Mouse (Mus musculus) brain, embryonic 14.5 days (tissue): ENCODE measurements around the gene Nmnat3. TPM values are rescaled to one million over a fixed set of nuclear protein-coding genes. Genes with fewer than 3 reads are reported as not detected.

Experiments used
- DNase-seq: peaks from one replicate; pipeline ENCODE4 v3.0.0-alpha.2; 2011; ENCODE audit warnings: low read depth
- CTCF ChIP-seq: fragments of 200-500 bp; IDR thresholded peaks from 2 replicates; pipeline ENCODE4 v1.5.1; 2012; ENCODE audit warnings: inconsistent platforms, mild to moderate bottlenecking, moderate library complexity, borderline replicate concordance; ENCODE audit not compliant: insufficient read depth, insufficient read length; ENCODE audit errors: extremely low read depth
- POLR2A ChIP-seq: fragments of 200-500 bp; IDR thresholded peaks from 2 replicates; pipeline ENCODE4 v1.6.1; 2012; ENCODE audit warnings: mild to moderate bottlenecking, inconsistent platforms, borderline replicate concordance; ENCODE audit not compliant: poor library complexity, insufficient read depth, insufficient read length, severe bottlenecking; ENCODE audit errors: extremely low read depth
- polyA plus RNA-seq: library from polyadenylated mRNA; depleted of rRNA; stranded (reverse); fragments of >200 nt; gene quantifications from 2 replicates; pipeline ENCODE4 v1.2.3, GENCODE M21; 2012; rRNA removed

Gene Nmnat3
- polyA plus RNA-seq, 1 experiment, result 1.1 TPM

DNA sequence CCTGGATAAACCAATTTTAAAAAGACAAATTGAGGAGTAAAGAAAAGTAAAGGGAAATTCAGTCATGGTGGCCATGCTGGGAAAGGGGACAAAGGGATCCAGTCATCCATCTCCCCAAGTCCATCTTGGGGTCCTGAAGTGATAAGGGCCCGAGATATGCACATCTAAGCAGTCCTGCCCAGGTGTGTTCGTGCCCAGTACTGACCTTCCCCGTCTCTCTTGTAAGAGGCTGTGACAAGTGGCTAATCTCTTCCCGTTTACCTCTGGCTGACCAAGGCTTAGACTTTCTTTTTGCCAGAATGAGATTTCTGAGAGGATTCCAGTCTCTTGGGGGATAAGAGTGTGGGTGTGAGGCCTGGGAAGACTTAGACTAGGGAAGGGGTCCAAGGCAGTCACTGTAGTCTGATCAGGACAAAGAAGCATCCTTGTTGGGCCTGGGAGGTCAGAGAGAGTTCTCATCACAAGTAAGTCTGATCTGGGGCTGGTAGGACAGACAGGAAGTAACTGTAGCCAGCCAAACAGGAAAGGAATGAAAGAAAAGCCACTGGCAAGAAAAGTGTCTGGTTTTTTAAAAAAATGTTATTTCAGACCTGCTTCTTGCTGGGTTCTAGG lies 140.8 kb downstream of the Nmnat3 start:
- TF ChIP-seq CTCF (no peak), POLR2A (no peak)
- DNase-seq, result no peak

DNA sequence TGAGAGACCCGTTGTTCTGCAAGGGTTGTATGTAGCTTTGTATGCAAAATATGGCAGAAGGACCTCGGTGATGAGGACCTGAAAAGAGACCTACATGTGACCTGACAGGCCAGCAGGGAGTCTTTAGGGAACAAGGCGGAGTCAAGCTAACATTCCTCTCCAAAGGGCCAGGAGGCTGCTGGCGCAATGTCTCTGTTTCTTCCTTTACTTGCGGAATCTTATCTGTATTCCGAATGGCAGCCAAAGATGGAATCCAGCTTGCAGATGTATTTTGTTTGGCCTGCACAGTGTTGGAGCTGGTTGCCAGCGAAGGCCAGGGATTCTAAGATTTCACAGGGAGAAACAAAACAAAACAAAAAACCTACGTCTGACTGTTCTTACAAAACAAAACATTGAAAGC lies 141.5 kb downstream of the Nmnat3 start:
- no peak for DNase-seq
- TF ChIP-seq CTCF (no peak), POLR2A (no peak)

DNA sequence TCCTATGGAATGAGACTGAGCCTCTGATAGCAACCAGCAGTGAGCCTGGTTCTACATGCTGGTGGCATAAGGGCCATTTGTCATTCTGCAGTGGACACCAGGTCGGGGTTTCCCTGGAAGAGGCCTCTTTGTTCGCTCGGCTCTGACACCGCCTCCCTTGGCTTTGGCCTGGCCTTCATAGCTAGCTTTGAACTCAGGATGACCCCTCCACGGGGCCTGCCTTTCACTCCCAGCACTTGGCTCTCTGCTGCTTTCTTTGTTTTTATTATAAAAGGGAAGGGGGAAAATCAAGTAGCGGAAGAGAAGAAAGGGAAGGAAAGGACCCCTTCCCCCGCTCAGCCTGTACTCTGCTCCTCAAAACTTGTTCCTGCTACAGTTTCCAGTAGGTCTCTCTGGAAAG lies 142.6 kb downstream of the Nmnat3 start:
- peak; percentile 54 for DNase-seq
- TF ChIP-seq POLR2A (no peak), CTCF (no peak)

DNA sequence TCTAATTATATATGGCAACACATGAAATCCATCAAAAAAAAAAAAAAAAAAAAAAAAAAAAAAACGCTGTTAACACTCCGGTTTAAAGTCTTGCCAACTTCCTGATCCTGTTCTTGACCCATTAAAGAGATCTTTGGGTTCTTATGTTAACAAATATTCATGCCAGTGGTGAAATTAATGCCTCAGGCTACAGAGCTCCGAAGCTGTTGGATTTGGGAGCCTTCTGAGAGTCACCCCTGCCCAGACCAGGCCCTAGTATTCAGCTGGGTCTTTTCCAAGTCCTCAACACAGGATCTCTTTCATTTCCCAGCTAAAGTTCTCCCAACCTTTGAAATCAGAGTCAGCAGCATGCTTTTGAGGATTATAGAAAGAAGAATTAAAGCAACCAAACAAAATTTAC lies 143.3 kb downstream of the Nmnat3 start:
- TF ChIP-seq POLR2A, result no peak
- no peak for TF ChIP-seq CTCF
- DNase-seq, result no peak

DNA sequence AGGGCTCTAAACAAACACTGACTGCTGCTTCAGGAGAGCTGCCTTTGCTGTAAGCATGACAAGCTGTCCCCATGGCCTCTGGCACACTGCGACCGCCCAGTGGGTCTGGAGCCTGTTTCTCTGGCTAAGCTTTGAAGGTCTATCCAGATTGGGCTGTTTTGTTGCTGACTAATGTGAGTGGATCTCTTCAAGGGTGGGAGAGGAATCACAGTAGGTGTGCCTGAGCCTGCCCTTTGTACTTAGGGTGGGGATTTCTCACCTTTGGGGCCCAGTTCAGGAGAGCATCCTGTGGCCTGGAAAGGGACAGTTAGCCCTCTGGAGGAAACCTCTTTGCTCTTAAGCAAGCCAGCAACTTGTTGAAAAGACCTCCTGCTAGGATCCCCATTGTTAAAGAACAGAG lies 145.8 kb downstream of the Nmnat3 start:
- no peak for TF ChIP-seq POLR2A
- TF ChIP-seq CTCF, result no peak
- DNase-seq, result no peak

DNA sequence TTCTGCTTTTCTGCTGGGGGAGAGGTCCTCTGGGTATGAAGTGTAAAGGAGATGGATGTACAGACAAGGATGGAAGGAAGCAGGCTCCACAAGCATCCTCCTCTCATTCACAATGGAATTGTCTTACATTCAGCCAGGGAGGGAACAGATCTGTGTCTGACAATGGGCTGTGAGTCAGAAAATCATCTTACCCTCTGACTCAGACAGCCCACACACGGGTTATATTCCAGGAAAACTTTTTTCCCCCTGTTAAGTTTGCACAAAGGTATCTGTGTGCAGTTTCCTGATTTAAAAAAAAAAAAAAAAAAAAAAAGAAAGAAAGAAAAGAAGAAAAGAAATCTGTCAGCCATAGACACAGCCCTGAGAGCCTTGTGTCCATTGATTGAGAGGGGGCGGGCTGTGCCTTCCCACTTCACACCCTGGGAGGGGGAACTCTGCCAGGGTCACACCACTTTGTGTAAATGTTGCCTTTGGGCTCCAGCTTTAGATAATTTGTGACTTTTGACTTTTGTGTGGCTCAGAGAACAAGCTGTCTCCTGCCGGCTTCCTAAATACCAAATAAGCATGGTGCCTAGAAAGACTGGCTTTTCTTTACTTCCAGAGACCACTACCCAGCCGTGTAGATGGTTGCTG lies 146.8 kb downstream of the Nmnat3 start:
- no peak for DNase-seq
- TF ChIP-seq POLR2A (no peak), CTCF (no peak)

DNA sequence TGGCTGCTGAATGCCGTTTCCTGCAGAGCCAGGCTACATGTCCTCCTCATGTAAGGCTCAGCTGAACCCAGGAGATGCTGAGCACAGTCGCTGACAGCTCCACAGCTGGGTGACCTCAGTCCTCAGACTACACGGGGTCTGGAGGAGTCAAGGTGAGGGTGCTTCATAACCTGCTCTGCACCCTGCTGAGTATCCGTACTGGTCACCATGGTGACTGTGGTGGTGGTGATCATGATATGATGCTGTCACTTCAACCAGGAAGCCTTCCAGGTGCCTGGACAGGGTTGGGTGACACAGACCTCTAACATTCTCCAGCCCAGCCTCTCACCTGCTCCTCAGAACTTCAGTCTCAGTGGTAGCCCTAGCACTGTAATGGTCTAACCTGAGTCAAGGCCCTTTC lies 150.6 kb downstream of the Nmnat3 start:
- TF ChIP-seq CTCF (no peak), POLR2A (no peak)
- DNase-seq, result no peak

DNA sequence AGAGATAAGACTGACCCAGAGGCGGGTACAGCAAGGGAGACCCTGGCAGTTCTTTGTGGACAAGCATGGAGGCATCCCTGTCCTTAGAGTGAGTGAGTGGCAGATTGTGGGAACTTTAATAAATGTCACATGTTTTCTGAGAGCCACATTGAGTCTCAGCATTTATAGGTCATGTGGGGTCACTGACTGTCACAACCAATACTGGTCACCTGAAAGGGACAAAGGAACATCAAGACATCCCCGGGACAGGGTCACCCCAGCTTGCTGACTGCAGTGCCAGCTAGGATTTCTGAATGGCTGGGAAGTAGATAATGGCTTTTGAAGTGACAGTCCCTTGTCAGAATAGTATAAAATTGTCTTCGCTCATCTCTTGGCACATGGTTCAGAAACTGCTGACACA lies 151.9 kb downstream of the Nmnat3 start:
- TF ChIP-seq CTCF, result no peak
- TF ChIP-seq POLR2A, result no peak

DNA sequence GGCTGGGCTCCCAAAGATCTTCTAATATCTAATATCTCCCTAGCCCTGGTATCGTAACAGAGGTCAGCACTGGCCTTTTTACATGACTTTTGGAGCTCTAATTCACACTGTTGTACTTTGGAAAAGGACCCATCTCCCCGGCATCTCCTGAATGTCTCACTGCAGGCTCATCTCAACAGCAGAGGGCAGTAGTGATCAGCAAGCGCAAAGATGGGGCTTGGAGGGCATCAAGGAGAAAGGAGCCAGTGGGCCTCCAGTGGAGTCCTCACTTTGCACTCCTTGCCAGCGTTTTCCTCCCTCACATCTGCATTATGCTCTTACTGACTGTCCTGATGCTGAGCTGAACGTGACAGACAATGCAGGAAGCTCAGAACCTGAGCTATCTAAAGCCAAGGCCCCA lies 155.4 kb downstream of the Nmnat3 start:
- TF ChIP-seq POLR2A (no peak), CTCF (peak; percentile 73)
- DNase-seq, result peak; percentile 65

More for the DNA sequence above, 151.9 kb downstream of the Nmnat3 start:
- no peak for DNase-seq

DNA sequence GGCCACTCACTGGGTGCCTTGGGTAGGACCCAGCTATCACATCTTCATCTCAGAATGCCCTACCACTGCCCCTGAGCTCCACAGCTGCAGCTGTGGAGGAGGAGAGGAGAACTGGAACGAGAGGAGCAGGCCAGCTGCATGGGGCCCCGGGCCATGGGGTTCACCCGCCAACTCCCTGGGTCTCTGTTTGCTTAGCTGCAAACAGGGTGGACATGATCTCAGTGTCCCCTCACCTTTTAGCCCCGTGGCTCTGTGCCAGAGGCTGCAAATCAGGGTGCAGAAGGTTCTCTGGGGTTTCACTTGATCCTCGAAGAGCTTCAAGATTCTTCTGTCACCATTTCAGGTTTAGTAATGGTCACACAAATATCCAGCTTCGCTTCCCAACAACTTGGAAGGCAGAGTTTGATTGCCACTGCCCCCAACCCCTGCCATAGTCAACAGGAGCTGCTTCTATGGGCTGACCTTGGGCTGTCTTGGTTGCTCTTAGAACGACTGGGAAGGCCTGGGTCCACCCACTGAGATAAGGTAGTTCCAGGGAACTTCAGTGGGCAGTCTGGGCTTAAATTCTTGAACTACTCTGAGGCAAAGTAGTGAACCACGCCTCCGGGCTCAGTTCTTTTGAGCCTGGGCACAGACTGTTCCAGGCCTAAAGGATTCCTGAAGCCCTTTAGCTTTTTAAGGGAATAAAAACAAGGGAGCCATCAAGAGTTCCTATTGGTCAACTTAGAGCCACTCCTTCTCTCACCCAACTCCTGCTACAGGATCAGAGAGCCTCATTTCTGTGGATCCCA lies 158.3 kb downstream of the Nmnat3 start:
- TF ChIP-seq CTCF, result no peak
- DNase-seq, result no peak

DNA sequence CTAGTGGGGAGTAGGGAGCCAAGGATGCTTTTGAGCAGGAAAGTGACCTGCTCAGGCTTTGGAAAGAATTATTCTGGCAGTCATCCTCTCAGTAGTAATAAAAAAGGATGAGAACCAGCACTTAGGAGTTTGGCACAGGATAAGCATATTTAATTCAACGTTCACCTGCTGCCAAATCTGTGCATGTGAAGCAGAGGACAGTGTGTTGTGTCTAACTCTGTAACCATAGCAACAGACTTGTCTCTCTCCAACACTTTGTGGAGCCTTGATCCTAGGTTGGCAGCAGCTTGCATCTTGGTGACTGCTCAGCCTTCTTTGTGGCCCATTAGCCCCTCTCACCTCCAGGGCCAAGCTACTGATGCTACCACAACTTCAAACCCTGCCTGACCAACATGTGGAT lies 163.7 kb downstream of the Nmnat3 start:
- TF ChIP-seq CTCF (no peak), POLR2A (no peak)
- peak; percentile 72 for DNase-seq

DNA sequence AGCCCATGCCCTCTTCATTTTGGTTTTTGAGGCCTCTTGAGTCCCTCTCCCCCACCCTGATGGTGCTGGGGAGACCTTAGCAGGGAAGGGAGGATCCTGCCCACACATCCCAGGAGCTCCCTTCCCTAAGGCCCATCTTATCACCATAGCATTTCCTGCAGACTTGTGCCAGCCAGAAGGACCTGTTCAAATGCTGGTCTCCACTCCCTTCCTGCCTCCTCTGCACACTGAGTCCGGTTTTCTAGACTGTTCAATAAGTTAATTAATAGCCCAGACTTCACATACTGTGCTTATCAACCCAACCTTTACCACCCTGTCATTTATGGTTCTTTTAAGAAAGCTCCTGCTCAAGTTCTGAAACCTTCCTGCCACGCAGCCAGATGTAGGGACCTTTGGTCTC lies 179.5 kb downstream of the Nmnat3 start:
- no peak for DNase-seq
- TF ChIP-seq POLR2A (no peak), CTCF (no peak)

Other genes with a start within 250 kb of the Nmnat3 start
- gene Rbp1, start 135.5 kb downstream of the Nmnat3 start, polyA plus RNA-seq, result 43.6 and 49.0 TPM in 2 replicates
- gene Rbp2, start 198.7 kb downstream of the Nmnat3 start, polyA plus RNA-seq, result 0.18 and 0.19 TPM in 2 replicates